Mouse (Mus musculus) adrenal gland, adult 8-10 months (tissue): ENCODE data around the gene Heatr1. TPM values are rescaled to one million over a fixed set of nuclear protein-coding genes. Genes with fewer than 3 reads are reported as not detected.
A peak's percentile ranks its signal among the peaks of the same experiment; 100 is the strongest.

Source experiments
- DNase-seq: peaks from one replicate; pipeline ENCODE4 v3.0.0; 2022
- total RNA-seq, 4 experiments: library from RNA; stranded (reverse); gene quantifications; 2 replicates each; pipeline ENCODE4 v1.2.4; 2022

Heatr1 gene
- total RNA-seq, result 10 to 100 TPM; 33.3 to 45.0 (median 35.6) TPM

- peak; percentile 97 for DNase-seq
Observed at GRCm38 (mm10) chr13:12394609-12395505, at the start of gene Heatr1. Gene Heatr1 (plus strand): TSS chr13:12395027.

GRCm38 (mm10) chr13:12346837-12347236, 48.0 kb upstream of the Heatr1 start:
- DNase-seq, result no peak

- DNase-seq, result no peak
Observed at GRCm38 (mm10) chr13:12349197-12349824, 45.5 kb upstream of the Heatr1 start.

GRCm38 (mm10) chr13:12356184-12356583, 38.6 kb upstream of the Heatr1 start:
- no peak for DNase-seq

DNA sequence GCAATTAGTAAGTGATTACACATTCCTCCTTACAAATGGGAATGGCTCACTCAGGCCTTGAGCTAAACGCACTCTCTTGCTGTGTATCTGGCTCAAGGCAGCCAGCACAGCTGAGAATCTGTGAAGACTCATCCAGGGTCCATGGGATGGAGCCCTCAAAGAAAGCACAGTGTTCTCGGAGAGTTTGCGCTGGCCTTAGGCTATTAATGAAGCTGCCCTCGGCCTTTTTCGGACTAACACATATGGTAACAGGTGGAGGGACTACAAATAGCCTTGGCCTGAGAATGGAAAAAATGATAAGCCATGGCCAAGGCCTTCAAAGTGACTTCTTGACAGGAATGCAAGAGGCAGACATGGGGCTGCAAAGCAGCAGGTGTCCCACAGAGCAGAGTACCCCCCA, 37.3 kb upstream of the Heatr1 start:
- peak; percentile 13 for DNase-seq

DNA sequence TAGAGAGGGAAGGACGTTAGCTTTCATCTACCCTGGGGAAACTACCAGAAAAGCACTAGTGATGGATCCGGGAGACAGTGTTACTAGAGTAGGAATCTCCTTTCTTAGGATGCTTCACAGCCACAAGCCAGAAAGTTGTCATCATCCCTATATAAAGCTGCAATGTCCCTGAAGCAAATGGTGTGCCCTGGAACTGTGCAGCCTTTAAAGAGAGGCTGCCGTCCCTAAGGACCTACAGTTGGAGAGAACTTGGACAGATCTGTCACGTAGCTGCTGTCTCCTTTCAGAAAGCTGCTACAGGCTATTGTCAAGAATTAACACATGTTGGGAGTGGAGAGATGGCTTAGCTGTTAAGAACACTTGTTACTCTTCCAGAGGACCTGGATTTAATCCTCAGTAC, 33.3 kb upstream of the Heatr1 start:
- DNase-seq, result no peak

DNA sequence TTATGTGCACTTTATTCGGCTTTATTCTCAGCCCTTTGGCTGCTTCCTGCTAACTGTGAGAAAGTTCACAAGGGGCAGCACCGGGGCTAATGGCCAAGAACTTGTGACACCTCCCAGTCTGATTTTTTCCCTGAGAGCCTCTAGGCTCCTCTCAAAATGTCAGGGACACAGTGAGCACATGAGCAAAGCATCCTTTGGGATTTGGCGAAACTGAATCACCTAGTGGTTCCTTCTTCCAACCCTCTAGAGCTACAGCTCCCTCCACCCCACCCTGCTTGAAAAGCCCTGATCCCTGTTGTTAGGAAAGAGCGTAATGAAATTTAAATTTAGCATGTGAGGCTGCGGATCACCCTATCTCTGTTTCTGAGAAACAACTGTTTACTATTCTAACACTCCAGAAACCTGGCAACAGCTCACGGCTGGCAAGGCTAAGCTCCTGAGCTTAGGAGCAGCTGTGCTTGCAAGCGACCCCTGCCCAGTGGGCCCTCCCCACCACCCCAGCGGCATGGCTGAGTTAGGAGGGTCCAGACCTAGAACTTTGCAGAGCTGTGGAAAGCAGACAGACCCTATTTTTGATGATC, 25.7 kb upstream of the Heatr1 start:
- DNase-seq, result peak; percentile 55

DNA sequence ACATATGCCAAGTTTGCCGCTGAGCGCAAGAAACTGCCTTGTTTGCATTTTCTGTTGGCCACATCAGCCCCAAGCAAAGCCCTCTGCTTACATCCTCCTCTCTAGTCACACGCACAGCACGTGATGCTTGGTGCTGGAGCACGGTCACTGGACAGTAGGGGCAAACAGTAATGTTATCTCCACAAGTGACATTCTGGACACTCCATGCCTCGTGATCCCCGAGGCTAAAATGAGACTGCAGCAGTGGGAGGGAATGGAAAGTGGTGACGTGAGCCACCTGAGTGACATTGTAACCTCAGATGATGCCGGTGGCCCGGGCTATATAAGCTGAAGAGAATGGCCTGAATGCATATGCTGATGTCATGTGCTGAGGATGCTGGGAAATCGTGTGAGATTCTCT, 24.9 kb upstream of the Heatr1 start:
- DNase-seq, result no peak

DNA sequence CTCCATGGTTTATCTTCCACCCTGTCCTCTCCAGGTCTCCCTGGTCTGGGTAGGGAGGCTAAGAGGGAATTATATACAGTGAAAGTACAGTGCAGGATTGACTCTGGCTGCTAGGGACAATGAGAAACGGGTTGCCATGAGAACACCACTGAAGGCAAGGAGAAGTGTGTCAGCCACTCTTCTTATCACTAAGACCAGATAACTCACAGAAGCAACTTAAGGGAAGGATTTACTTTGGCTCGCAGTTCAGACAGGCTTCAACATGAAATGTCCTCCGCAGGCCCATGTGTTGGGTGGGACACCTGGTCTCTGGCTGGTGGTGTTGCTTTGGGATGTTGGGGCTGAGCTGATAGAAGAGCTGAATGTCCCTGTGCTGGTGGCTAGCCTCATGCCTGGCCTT, 22.1 kb upstream of the Heatr1 start:
- DNase-seq, result no peak

GRCm38 (mm10) chr13:12376778-12377177, 18.0 kb upstream of the Heatr1 start:
- no peak for DNase-seq

DNA sequence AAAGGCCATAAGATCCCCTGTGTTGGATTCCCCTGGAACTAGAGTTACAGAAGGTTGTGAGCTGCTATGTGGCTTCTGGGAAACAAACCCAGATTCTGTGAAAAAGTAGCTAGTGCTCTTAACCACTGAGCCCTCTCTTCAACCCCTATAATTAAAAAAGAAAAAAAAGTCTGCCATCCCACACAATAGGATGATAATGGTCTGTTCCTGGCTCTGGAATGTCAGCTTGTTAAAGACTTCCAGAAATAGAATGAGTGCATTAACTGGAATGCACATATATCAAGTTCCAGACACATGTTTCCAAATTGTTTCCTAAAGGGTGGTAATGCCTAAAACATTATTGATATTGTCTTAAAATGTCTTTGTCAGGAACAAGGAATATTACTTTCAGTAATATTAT, 10.0 kb upstream of the Heatr1 start:
- no peak for DNase-seq

DNA sequence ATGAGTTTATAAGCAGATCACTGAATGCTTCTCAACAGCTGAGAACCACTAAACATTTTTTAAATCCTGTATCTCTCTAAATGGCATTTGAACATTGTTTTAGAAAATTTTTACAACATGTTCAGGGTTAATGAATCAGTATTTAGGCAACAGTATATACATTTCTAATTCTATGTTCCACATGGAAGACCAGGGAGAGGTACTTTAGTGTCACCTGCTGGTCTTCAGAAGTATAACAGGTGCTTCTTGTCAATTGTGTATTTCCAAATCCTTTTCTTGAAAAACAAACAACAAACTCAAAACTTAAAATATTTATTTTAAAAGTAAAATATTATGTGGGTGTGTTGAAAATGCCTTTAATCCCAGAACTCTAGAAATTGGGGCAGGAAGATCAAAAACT, 8.5 kb upstream of the Heatr1 start:
- DNase-seq, result no peak

GRCm38 (mm10) chr13:12395571-12395970, 744 bp downstream of the Heatr1 start:
- DNase-seq, result no peak

GRCm38 (mm10) chr13:12408343-12409066, 13.7 kb downstream of the Heatr1 start:
- DNase-seq, result no peak

GRCm38 (mm10) chr13:12412016-12412415, 17.2 kb downstream of the Heatr1 start:
- DNase-seq, result no peak

- no peak for DNase-seq
Observed at GRCm38 (mm10) chr13:12420596-12420995, 25.8 kb downstream of the Heatr1 start.

GRCm38 (mm10) chr13:12428556-12428955, 33.7 kb downstream of the Heatr1 start:
- no peak for DNase-seq

- DNase-seq, result no peak
Observed at GRCm38 (mm10) chr13:12433843-12434242, 39.0 kb downstream of the Heatr1 start.

GRCm38 (mm10) chr13:12439586-12439985, 44.8 kb downstream of the Heatr1 start:
- DNase-seq, result no peak

GRCm38 (mm10) chr13:12440813-12441212, 46.0 kb downstream of the Heatr1 start:
- no peak for DNase-seq

GRCm38 (mm10) chr13:12442008-12442587, 47.3 kb downstream of the Heatr1 start:
- peak; percentile 11 for DNase-seq

- no peak for DNase-seq
Observed at GRCm38 (mm10) chr13:12453150-12453549, 58.3 kb downstream of the Heatr1 start.
